21 mouse cellular contexts compared by ENCODE assay signal in genomic region chr19:21601541-21602101, GRCm38 (mm10). TPM values are rescaled to one million over a fixed set of nuclear protein-coding genes. Genes with fewer than 3 reads are reported as not detected.
A peak's percentile ranks its signal among the peaks of the same experiment; 100 is the strongest.
DNase-seq lines count a peak whose midpoint lies in the region; ATAC-seq lines count a peak whose summit lies in the region.
"Had no signal": no experiment of that assay in that cellular context is flagged by ENCODE, and none has a peak within 500 bp of the region (broad histone marks: within the 10 kb centered on the region; RNA-seq: fewer than 3 reads in every experiment).

No protein-coding gene starts in this region.

- H3K27me3 ChIP-seq in hindbrain, embryonic 11.5 days (ENCODE audit: control insufficient read depth, insufficient read depth, low read length) = no peaks in the 10 kb centered on the region
- H3K27me3 ChIP-seq in hindbrain, embryonic 16.5 days (replicated peaks; ENCODE audit: control insufficient read depth, insufficient read depth, low read length) = no peaks in the 10 kb centered on the region
- H3K27me3 ChIP-seq in midbrain, embryonic 11.5 days (ENCODE audit: control insufficient read depth, insufficient read depth, low read length) = no peaks in the 10 kb centered on the region
- no peaks in the 10 kb centered on the region for H3K27me3 ChIP-seq in midbrain, embryonic 15.5 days (replicated peaks)
- H3K27me3 ChIP-seq: embryonic facial prominence, embryonic 15.5 days; hindbrain, embryonic 15.5 days; liver, embryonic 13.5 days; neural tube, embryonic 13.5 days had no signal

- H3K4me3 ChIP-seq in hindbrain, embryonic 11.5 days (ENCODE audit: low read depth, low read length) = no peak overlapping the region
- no peak overlapping the region for H3K4me3 ChIP-seq in hindbrain, embryonic 16.5 days (ENCODE audit: low read length)
- H3K4me3 ChIP-seq in midbrain, embryonic 11.5 days (ENCODE audit: low read depth, low read length) = no peak overlapping the region
- no peak overlapping the region for H3K4me3 ChIP-seq in midbrain, embryonic 15.5 days
- H3K4me3 ChIP-seq: embryonic facial prominence, embryonic 15.5 days; hindbrain, embryonic 15.5 days; layer of hippocampus, adult 2 months; left cerebral cortex, adult 2 months; liver, embryonic 13.5 days; neural tube, embryonic 13.5 days had no signal

- peak; percentile 65 for ATAC-seq in hindbrain, embryonic 11.5 days (ENCODE audit: low FRiP score)
- no peak for ATAC-seq in hindbrain, embryonic 16.5 days
- peak; percentile 67 for ATAC-seq in midbrain, embryonic 11.5 days (ENCODE audit: low FRiP score)
- ATAC-seq in midbrain, embryonic 15.5 days (replicated peaks) = no peak; the same call in 1 of the 2 replicates

- H3K4me2 ChIP-seq in hindbrain, embryonic 11.5 days (replicated peaks; ENCODE audit: low read depth, low read length) = no peak overlapping the region
- H3K4me2 ChIP-seq in hindbrain, embryonic 16.5 days (ENCODE audit: low read length) = no peak overlapping the region
- H3K4me2 ChIP-seq in midbrain, embryonic 11.5 days = no peak overlapping the region
- no peak overlapping the region for H3K4me2 ChIP-seq in midbrain, embryonic 15.5 days
- H3K4me2 ChIP-seq: embryonic facial prominence, embryonic 15.5 days; hindbrain, embryonic 15.5 days; liver, embryonic 13.5 days; neural tube, embryonic 13.5 days had no signal

- peak; percentile 35 for DNase-seq in hindbrain, embryonic 11.5 days (ENCODE audit: low spot score)
- DNase-seq in midbrain, embryonic 11.5 days (ENCODE audit: low spot score, missing footprints) = peak; percentile 84
- DNase-seq in R1 (ENCODE audit: low read depth, low spot score) = peak; percentile 88
- peak; percentile 41 for DNase-seq in embryo, embryonic 11 days
- DNase-seq in right cerebral cortex, adult 18-20 months = no peak
- DNase-seq: adrenal gland, adult 2 months; cerebellum, adult 18-20 months; cerebellum, postnatal 36 days; kidney, adult 11 months; kidney, postnatal 10 days; liver, embryonic 13.5 days; right cerebral cortex, postnatal 25 days; thymus, postnatal 25 days had no signal

- H3K9me3 ChIP-seq in hindbrain, embryonic 11.5 days (ENCODE audit: control insufficient read depth, low read length) = no peaks in the 10 kb centered on the region
- H3K9me3 ChIP-seq in hindbrain, embryonic 16.5 days (ENCODE audit: control insufficient read depth, low read length) = no peaks in the 10 kb centered on the region
- no peaks in the 10 kb centered on the region; the same call in 1 of the 2 replicates for H3K9me3 ChIP-seq in midbrain, embryonic 11.5 days (ENCODE audit: control insufficient read depth, low read length)
- no peaks in the 10 kb centered on the region for H3K9me3 ChIP-seq in midbrain, embryonic 15.5 days
- H3K9me3 ChIP-seq: embryonic facial prominence, embryonic 15.5 days; hindbrain, embryonic 15.5 days; liver, embryonic 13.5 days; neural tube, embryonic 13.5 days had no signal

- 0 out of 2 replicates have a peak, but pooled peaks cover 2% of the 10 kb centered on the region for H3K4me1 ChIP-seq in hindbrain, embryonic 11.5 days (replicated peaks; ENCODE audit: control insufficient read depth, insufficient read depth, low read length)
- no peaks in the 10 kb centered on the region for H3K4me1 ChIP-seq in hindbrain, embryonic 16.5 days (ENCODE audit: control insufficient read depth, insufficient read depth, low read depth, low read length)
- peaks cover 7% of the 10 kb centered on the region; the same call in 1 of the 2 replicates for H3K4me1 ChIP-seq in midbrain, embryonic 11.5 days (ENCODE audit: control insufficient read depth, insufficient read depth, low read length)
- 0 out of 2 replicates have a peak, but pooled peaks cover 3% of the 10 kb centered on the region for H3K4me1 ChIP-seq in midbrain, embryonic 15.5 days

- H3K36me3 ChIP-seq in hindbrain, embryonic 11.5 days (ENCODE audit: control insufficient read depth, insufficient read depth, low read length) = no peaks in the 10 kb centered on the region
- H3K36me3 ChIP-seq in hindbrain, embryonic 16.5 days (ENCODE audit: control insufficient read depth, insufficient read depth, low read length) = no peaks in the 10 kb centered on the region
- no peaks in the 10 kb centered on the region for H3K36me3 ChIP-seq in midbrain, embryonic 11.5 days (ENCODE audit: control insufficient read depth, insufficient read depth, low read length)
- no peaks in the 10 kb centered on the region for H3K36me3 ChIP-seq in midbrain, embryonic 15.5 days (replicated peaks)
- H3K36me3 ChIP-seq: liver, embryonic 13.5 days had no signal

- WGBS in hindbrain, embryonic 11.5 days = 37% methylated on average over 3 of the region's 3 CpGs
- WGBS in hindbrain, embryonic 16.5 days = 25% methylated on average over 3 of the region's 3 CpGs
- 30% methylated on average over 3 of the region's 3 CpGs for WGBS in midbrain, embryonic 11.5 days
- 27% methylated on average over 3 of the region's 3 CpGs for WGBS in midbrain, embryonic 15.5 days

- H3K27ac ChIP-seq in hindbrain, embryonic 11.5 days (ENCODE audit: low read depth, low read length) = no peak overlapping the region
- H3K27ac ChIP-seq in hindbrain, embryonic 16.5 days (ENCODE audit: low read depth, low read length) = no peak overlapping the region
- no peak overlapping the region for H3K27ac ChIP-seq in midbrain, embryonic 11.5 days (ENCODE audit: low read depth, low read length)
- no peak overlapping the region for H3K27ac ChIP-seq in midbrain, embryonic 15.5 days
- H3K27ac ChIP-seq: embryonic facial prominence, embryonic 15.5 days; hindbrain, embryonic 15.5 days; layer of hippocampus, adult 2 months; left cerebral cortex, adult 2 months; liver, embryonic 13.5 days; macrophage; neural tube, embryonic 13.5 days had no signal

- no peak overlapping the region for H3K9ac ChIP-seq in hindbrain, embryonic 11.5 days (ENCODE audit: low read depth, low read length)
- H3K9ac ChIP-seq in hindbrain, embryonic 16.5 days (ENCODE audit: low read depth, low read length) = no peak overlapping the region
- H3K9ac ChIP-seq in midbrain, embryonic 11.5 days (ENCODE audit: low read length) = no peak overlapping the region
- H3K9ac ChIP-seq in midbrain, embryonic 15.5 days = no peak overlapping the region
- H3K9ac ChIP-seq: embryonic facial prominence, embryonic 15.5 days; hindbrain, embryonic 15.5 days; liver, embryonic 13.5 days; neural tube, embryonic 13.5 days had no signal

RNA-seq across cellular contexts. Expression of gene 1110059E24Rik, which starts 51.2 kb away (rescaled TPM):
- polyA plus RNA-seq in hindbrain, embryonic 11.5 days (2014; fragmentation: Nextera tagmentation; extraction: Ambion mirVana) = 74.5 and 75.6 TPM in 2 replicates
- 53.2 and 59.6 TPM in 2 replicates for polyA plus RNA-seq in hindbrain, embryonic 16.5 days (2015; fragmentation: Nextera tagmentation; extraction: Ambion mirVana)
- 79.6 and 80.4 TPM in 2 replicates for polyA plus RNA-seq in midbrain, embryonic 11.5 days (2014; fragmentation: Nextera tagmentation; extraction: Ambion mirVana)
- 60.7 and 61.4 TPM in 2 replicates for polyA plus RNA-seq in midbrain, embryonic 15.5 days (2015; fragmentation: Nextera tagmentation; extraction: Ambion mirVana)

RNA-seq across cellular contexts. Expression of gene Abhd17b, which starts 51.4 kb away (rescaled TPM):
- polyA plus RNA-seq in hindbrain, embryonic 11.5 days (2014; fragmentation: Nextera tagmentation; extraction: Ambion mirVana) = 44.5 and 50.2 TPM in 2 replicates
- polyA plus RNA-seq in hindbrain, embryonic 16.5 days (2015; fragmentation: Nextera tagmentation; extraction: Ambion mirVana) = 27.6 and 38.4 TPM in 2 replicates
- 55.3 and 55.6 TPM in 2 replicates for polyA plus RNA-seq in midbrain, embryonic 11.5 days (2014; fragmentation: Nextera tagmentation; extraction: Ambion mirVana)
- polyA plus RNA-seq in midbrain, embryonic 15.5 days (2015; fragmentation: Nextera tagmentation; extraction: Ambion mirVana) = 35.5 and 36.9 TPM in 2 replicates

Comparison
In these comparisons a context has a peak if more than half of its experiments do, and no peak if none do; other contexts are left out.
1. ATAC-seq: peak in hindbrain, embryonic 11.5 days (single experiment) and midbrain, embryonic 11.5 days (single experiment); none in hindbrain, embryonic 16.5 days (single experiment) and midbrain, embryonic 15.5 days (single experiment).